Mouse (Mus musculus) common myeloid progenitor, adult 5-6 weeks (primary cell): ENCODE data around the gene Rpp21. TPM values are rescaled to one million over a fixed set of nuclear protein-coding genes. Genes with fewer than 3 reads are reported as not detected.

Experiments used
- ATAC-seq: replicated peaks from 2 replicates; pipeline ENCODE4 v1.8.0; 2016; ENCODE audit warnings: low read depth, mild to moderate bottlenecking, moderate TSS enrichment, inconsistent platforms; ENCODE audit not compliant: poor library complexity, severe bottlenecking
- total RNA-seq: library from RNA; stranded (forward); fragments of 200-1000, 187-1606 nt; gene quantifications from 2 replicates; pipeline ENCODE4 v1.2.3, GENCODE M21; 2017

The Rpp21 gene
- 19.6 and 21.1 TPM in 2 replicates for total RNA-seq

DNA sequence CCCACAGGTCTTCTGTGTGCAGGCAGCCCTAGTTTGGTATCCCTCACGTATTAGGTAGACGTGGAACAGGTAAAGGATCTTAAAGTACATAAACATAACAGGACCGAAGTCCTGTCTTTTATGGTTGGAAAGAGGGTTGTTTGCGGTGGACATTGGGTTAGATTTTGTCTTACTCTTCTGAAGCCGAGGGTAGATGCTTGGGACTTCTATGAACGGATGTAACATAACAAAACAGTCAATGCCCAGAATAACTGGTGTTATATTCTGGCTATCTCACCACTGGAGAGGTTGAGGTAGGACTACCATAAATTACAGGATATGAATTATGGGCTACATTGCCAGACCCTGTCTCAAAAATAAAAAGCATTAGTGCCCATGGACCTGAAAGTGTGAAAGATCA is at the start of gene Rpp21:
Gene Rpp21 (minus strand): TSS at position 101 of the 400 bp plus-strand sequence.
- no peak for ATAC-seq

GRCm38 (mm10) chr17:36286390-36286789 is 28.5 kb upstream of the Rpp21 start, which contains the start of gene H2-M10.2:
Gene H2-M10.2 (minus strand): TSS chr17:36286490.
- 0 out of 2 replicates have a peak, but pooled peaks have one; percentile 5 for ATAC-seq

- ATAC-seq: no peak
These were observed 23.8 kb upstream of the Rpp21 start for GRCm38 (mm10) chr17:36281521-36282245.

- no peak for ATAC-seq
These were observed 16.9 kb upstream of the Rpp21 start for GRCm38 (mm10) chr17:36274776-36275175.

DNA sequence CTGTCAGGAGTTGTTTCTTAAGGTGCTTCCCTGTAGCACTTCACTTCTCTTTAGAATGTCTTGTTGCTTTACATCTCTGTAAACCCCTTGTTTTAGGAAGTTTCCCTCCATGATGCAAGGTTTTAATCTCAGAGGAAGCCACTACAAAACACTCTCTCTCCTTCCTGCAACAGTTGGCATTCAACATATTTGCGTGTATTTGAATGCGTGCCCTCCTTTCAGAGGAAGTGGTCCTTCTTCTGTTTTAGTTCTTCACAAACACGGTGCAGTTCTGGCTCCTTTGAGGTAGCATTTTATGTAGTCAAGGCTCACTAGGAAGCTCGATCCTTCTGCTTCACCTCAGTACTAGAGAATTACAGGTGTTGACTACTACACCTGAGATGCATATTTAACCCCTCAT is 15.9 kb upstream of the Rpp21 start:
- no peak for ATAC-seq

- ATAC-seq: no peak
These were observed 14.9 kb upstream of the Rpp21 start for GRCm38 (mm10) chr17:36272643-36273366.

- peak; percentile 80 for ATAC-seq
These were observed 13.9 kb upstream of the Rpp21 start, which contains the start of gene Trim39 for GRCm38 (mm10) chr17:36271586-36272256. Gene Trim39 (minus strand): TSS chr17:36272247.

DNA sequence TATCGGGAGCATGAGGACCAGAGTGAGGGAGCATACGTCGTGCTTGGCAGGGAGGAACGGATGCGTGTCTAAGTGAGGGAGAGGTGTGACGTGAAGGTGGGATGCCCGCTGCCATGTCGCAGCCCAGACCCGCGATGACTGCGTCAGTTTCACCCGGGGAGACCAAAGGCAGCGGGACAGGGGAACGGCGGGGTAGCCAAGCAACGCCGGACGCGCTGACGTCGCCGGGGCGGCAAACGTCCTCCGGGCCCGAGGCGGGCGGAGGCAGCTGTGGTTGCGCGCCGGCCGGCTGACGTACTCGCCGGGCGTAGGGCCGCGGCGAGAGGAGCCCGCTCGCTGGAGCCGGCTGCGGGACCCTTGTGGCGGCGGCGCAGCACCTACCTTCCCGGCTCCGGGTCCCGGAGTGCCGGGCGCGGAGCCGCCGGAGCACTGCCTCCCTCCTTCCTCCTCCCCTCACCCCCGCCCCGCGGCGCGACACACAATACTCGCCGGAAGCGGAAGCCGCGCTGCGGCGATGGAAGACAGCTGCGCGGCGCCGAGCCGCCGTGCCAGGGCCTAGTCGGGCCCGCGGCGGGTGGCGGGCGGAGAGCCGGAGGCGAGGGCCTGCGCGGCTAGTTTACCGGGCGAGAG is 13.2 kb upstream of the Rpp21 start:
- peak; percentile 69 for ATAC-seq

GRCm38 (mm10) chr17:36265834-36266233 is 8.0 kb upstream of the Rpp21 start:
- peak; percentile 55 for ATAC-seq

GRCm38 (mm10) chr17:36264273-36264925 is 6.5 kb upstream of the Rpp21 start:
- no peak for ATAC-seq

DNA sequence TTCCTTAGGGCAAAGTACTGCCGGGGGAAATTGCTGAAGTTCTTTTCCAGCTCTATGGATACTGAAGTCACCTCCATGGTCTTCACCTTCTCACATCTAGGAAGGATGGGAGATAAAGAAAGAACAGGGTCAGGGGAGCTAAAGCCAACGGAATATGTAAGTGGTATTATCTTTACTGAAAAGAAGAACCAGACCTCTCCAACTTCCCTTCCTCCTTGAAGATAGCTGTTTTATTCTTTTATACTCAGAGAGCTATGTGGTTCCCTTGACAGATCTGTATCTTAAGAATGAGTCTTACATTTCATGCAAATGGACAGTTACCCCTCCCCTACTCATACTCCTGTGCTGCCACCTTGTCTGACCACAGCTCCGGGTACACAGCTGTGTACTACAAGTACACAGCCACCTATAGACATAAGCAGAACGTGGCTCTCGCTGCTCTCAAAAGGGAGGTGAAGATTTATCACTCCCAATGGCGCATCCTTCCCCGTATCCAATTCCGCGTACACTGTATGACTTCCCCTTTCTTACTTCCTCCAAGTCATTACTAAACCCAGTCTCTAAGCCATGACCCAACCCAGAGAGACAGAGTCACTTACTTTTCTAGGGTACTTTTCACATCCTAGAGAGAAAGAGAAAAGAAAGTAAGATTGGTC is 3.8 kb upstream of the Rpp21 start:
- ATAC-seq: peak; percentile 72

DNA sequence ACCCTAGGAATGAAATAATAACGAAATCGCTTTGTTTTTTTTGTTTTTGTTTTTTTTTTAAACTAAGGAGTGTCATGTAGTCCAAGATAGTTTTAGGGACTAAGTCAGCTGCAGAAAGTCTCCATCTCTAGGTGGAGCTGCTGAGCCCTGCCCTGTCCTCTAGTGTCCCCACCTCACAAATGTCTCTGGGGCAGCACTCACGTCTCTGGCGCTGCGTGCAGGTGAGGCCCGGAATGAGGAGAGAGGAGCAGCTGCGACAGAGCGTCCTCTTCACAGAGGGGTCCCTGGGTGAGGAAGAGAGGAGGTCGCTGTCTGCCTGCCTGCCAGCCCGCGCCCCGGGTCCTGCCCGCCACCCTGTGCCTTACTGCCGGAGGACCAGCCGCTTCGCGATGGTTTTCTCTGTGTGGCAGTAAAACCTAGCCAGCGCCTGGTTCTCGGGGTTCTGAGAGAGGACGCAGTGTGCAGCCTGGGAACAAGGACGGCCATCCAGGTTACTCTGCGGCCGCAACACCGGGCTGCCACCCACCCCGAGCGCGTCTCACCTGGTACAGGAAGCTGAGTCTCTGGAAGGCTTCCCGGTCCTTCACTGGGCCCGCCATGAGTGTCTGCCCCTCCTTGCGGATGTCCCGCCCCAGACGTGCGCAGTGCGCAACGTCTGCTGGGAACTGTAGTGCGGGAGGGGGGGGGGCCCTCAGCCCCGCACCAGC is 475 bp downstream of the Rpp21 start:
- peak; percentile 79 for ATAC-seq

GRCm38 (mm10) chr17:36253087-36253600 is 4.7 kb downstream of the Rpp21 start:
- ATAC-seq: no peak

- peak; percentile 80 for ATAC-seq
These were observed 5.5 kb downstream of the Rpp21 start for GRCm38 (mm10) chr17:36252250-36252876.

DNA sequence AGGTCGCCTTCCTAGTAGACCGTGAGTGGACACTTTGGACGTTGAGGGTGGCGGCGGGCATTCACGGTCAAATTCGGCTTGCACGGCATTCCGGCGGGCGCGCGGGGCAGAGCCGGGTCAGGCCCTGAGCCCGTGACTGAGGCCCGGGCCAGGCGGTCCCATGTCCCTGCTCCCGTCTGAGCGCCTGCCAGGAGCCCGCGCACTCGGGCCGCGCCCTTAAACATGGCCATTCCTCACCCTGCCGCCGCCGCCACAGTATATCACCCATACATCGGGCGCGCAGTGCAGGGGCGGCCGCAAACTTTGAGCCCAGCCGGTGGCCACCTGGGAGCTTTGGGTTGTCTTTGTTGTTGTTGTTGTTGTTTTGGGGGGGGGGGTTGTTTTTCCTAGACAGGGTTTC is 9.0 kb downstream of the Rpp21 start:
- no peak for ATAC-seq

GRCm38 (mm10) chr17:36245741-36246140 is 12.1 kb downstream of the Rpp21 start:
- no peak for ATAC-seq

DNA sequence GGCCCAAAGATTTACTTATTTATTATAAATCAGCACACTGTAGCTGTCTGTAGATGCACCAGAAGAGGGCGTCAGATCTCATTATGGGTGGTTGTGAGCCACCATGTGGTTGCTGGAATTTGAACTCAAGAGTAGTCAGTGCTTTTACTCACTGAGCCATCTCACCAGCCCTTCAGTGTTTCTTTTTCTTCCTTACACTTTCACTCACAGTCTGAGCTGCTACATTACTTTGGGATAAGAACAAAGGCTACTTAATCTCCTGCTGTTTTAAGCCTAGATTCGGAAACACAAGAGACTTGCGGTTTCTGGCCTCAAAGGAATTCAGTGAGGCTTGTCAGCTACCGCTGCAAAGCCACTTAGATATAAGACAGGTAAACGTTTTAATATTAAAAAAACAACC is 13.8 kb downstream of the Rpp21 start:
- ATAC-seq: no peak

DNA sequence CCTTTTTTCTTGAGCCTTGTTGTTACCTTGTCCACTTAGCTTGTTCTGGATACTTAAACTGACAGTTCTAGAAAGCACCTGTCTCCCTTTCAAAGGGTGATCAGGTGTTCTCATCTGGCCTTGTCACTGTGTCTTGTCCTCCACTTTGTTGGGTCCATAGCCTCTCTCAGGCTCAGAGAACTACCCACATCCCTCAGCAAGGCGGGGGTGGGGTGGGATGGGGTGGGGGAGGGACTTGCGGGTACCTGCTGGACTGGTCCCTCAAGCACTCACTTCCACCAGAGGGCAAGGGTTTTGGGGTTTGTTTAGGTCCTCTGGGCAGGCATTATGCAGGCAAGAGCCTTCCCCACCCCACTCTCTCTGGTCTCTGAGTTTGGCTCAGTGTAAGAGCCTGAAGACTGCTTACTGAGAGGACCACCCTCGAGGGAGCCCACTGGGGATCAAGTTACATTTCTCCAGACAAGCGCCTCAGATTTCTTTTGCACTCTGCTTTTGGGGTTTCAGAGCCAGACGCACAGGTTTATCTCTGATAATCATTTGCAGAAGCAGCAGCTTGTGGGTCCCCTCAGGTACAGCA is 17.1 kb downstream of the Rpp21 start:
- no peak for ATAC-seq
